Mouse (Mus musculus): Measurements from ENCODE around the gene Klhl3. TPM values are rescaled to one million over a fixed set of nuclear protein-coding genes. Genes with fewer than 3 reads are reported as not detected.
A peak's percentile ranks its signal among the peaks of the same experiment; 100 is the strongest.

Gene Klhl3
- polyA plus RNA-seq (2016; fragmentation: Nextera tagmentation; extraction: Ambion mirVana): 3.9 and 4.3 TPM in 2 replicates

- H3K4me3 ChIP-seq (replicated peaks): peak within 1 kb of the TSS; percentile 53
- H3K4me1 ChIP-seq: peaks cover 23% of the 10 kb centered on the region
- H3K9me3 ChIP-seq: no peaks in the 10 kb centered on the region
- peak within 1 kb of the TSS; percentile 85 for H3K4me2 ChIP-seq
- no peaks in the 10 kb centered on the region for H3K36me3 ChIP-seq (replicated peaks)
- whole genome bisulfite sequencing: under 1% methylated on average over 35 of the region's 35 CpGs
- peak within 1 kb of the TSS; percentile 84 for H3K27ac ChIP-seq
- 0 out of 2 replicates have a peak, but pooled peaks cover 8% of the 10 kb centered on the region for H3K27me3 ChIP-seq
- peak within 1 kb of the TSS; percentile 67 for H3K9ac ChIP-seq
- ATAC-seq (ENCODE audit: low FRiP score): peak; percentile 87
Observed at GRCm38 (mm10) chr13:58113061-58113900, at the start of gene Klhl3. Gene Klhl3, minus strand, starts transcription at chr13:58113592.

- no peaks in the 10 kb centered on the region for H3K27me3 ChIP-seq
- peaks cover 16% of the 10 kb centered on the region for H3K4me1 ChIP-seq
- H3K4me3 ChIP-seq (replicated peaks): no peak overlapping the region
- H3K4me2 ChIP-seq: no peak overlapping the region
- 94% methylated on average over 15 of the region's 15 CpGs for WGBS
- H3K27ac ChIP-seq: no peak overlapping the region
- H3K36me3 ChIP-seq (replicated peaks): peaks cover 43% of the 10 kb centered on the region
- no peak for ATAC-seq (ENCODE audit: low FRiP score)
- H3K9ac ChIP-seq: no peak overlapping the region
- H3K9me3 ChIP-seq: 0 out of 2 replicates have a peak, but pooled peaks cover 2% of the 10 kb centered on the region
Observed at GRCm38 (mm10) chr13:58160761-58161160, 47.4 kb upstream of the Klhl3 start.

- Histone ChIP-seq H3K27ac (peak overlapping the region; percentile 54), H3K4me1 (peaks cover 16% of the 10 kb centered on the region), H3K4me3 (replicated peaks) (peak overlapping the region; percentile 86), H3K36me3 (replicated peaks) (peaks cover 32% of the 10 kb centered on the region), H3K4me2 (peak overlapping the region; percentile 94), H3K9me3 (0 out of 2 replicates have a peak, but pooled peaks cover 2% of the 10 kb centered on the region), H3K9ac (peak overlapping the region; percentile 82), H3K27me3 (no peaks in the 10 kb centered on the region)
- 12% methylated on average over 16 of the region's 16 CpGs for WGBS
- ATAC-seq (ENCODE audit: low FRiP score): peak; percentile 72
Observed at GRCm38 (mm10) chr13:58158099-58158912, 44.9 kb upstream of the Klhl3 start.

GRCm38 (mm10) chr13:58157447-58158098, 44.2 kb upstream of the Klhl3 start, which contains the start of gene Idnk:
Gene Idnk, plus strand, starts transcription at chr13:58157649.
- Histone ChIP-seq H3K4me1 (peaks cover 16% of the 10 kb centered on the region), H3K27ac (peak within 1 kb of the TSS; percentile 54), H3K9ac (peak within 1 kb of the TSS; percentile 82), H3K4me2 (peak within 1 kb of the TSS; percentile 94), H3K9me3 (0 out of 2 replicates have a peak, but pooled peaks cover 2% of the 10 kb centered on the region), H3K27me3 (no peaks in the 10 kb centered on the region), H3K4me3 (replicated peaks) (peak within 1 kb of the TSS; percentile 86), H3K36me3 (replicated peaks) (peaks cover 27% of the 10 kb centered on the region)
- ATAC-seq (ENCODE audit: low FRiP score): peak; percentile 91
- WGBS: under 1% methylated on average over 30 of the region's 30 CpGs

- Histone ChIP-seq H3K27ac (no peak overlapping the region), H3K4me2 (peak overlapping the region; percentile 94)
- 27% methylated on average over 8 of the region's 8 CpGs for WGBS
Observed at GRCm38 (mm10) chr13:58157036-58157435, 43.6 kb upstream of the Klhl3 start.

GRCm38 (mm10) chr13:58156031-58156430, 42.6 kb upstream of the Klhl3 start:
- WGBS: 81% methylated on average over 2 of the region's 2 CpGs

More at GRCm38 (mm10) chr13:58157036-58157435, 43.6 kb upstream of the Klhl3 start:
- Histone ChIP-seq H3K9me3 (0 out of 2 replicates have a peak, but pooled peaks cover 2% of the 10 kb centered on the region), H3K36me3 (replicated peaks) (peaks cover 23% of the 10 kb centered on the region), H3K27me3 (no peaks in the 10 kb centered on the region), H3K4me1 (peaks cover 16% of the 10 kb centered on the region), H3K4me3 (replicated peaks) (peak overlapping the region; percentile 86), H3K9ac (peak overlapping the region; percentile 82)
- ATAC-seq (ENCODE audit: low FRiP score): no peak

GRCm38 (mm10) chr13:58150442-58150841, 37.0 kb upstream of the Klhl3 start:
- 82% methylated on average over 11 of the region's 11 CpGs for WGBS
- H3K9ac ChIP-seq: no peak overlapping the region
- H3K36me3 ChIP-seq (replicated peaks): no peaks in the 10 kb centered on the region
- peaks cover 12% of the 10 kb centered on the region for H3K4me1 ChIP-seq
- no peak overlapping the region for H3K4me3 ChIP-seq (replicated peaks)
- H3K27ac ChIP-seq: no peak overlapping the region
- H3K4me2 ChIP-seq: no peak overlapping the region
- ATAC-seq (ENCODE audit: low FRiP score): no peak
- H3K9me3 ChIP-seq: no peaks in the 10 kb centered on the region
- H3K27me3 ChIP-seq: no peaks in the 10 kb centered on the region

More at GRCm38 (mm10) chr13:58156031-58156430, 42.6 kb upstream of the Klhl3 start:
- H3K9ac ChIP-seq: no peak overlapping the region
- H3K4me1 ChIP-seq: peaks cover 16% of the 10 kb centered on the region
- H3K4me3 ChIP-seq (replicated peaks): no peak overlapping the region
- no peak for ATAC-seq (ENCODE audit: low FRiP score)
- H3K9me3 ChIP-seq: no peaks in the 10 kb centered on the region
- H3K36me3 ChIP-seq (replicated peaks): peaks cover 13% of the 10 kb centered on the region
- H3K27ac ChIP-seq: no peak overlapping the region
- no peak overlapping the region for H3K4me2 ChIP-seq
- no peaks in the 10 kb centered on the region for H3K27me3 ChIP-seq

- no peaks in the 10 kb centered on the region for H3K27me3 ChIP-seq
- 88% methylated on average over 3 of the region's 3 CpGs for WGBS
Observed at GRCm38 (mm10) chr13:58149629-58150028, 36.2 kb upstream of the Klhl3 start.

GRCm38 (mm10) chr13:58149033-58149558, 35.7 kb upstream of the Klhl3 start:
- Histone ChIP-seq H3K27ac (no peak overlapping the region), H3K36me3 (replicated peaks) (no peaks in the 10 kb centered on the region), H3K27me3 (no peaks in the 10 kb centered on the region), H3K4me3 (replicated peaks) (peak overlapping the region; percentile 39), H3K4me2 (peak overlapping the region; percentile 68), H3K9me3 (no peaks in the 10 kb centered on the region), H3K4me1 (peaks cover 12% of the 10 kb centered on the region), H3K9ac (no peak overlapping the region)
- 56% methylated on average over 5 of the region's 5 CpGs for WGBS
- ATAC-seq (ENCODE audit: low FRiP score): peak; percentile 63; the same call in 1 of the 2 replicates

More at GRCm38 (mm10) chr13:58149629-58150028, 36.2 kb upstream of the Klhl3 start:
- no peak overlapping the region for H3K4me2 ChIP-seq
- peaks cover 12% of the 10 kb centered on the region for H3K4me1 ChIP-seq
- no peak for ATAC-seq (ENCODE audit: low FRiP score)
- H3K9me3 ChIP-seq: no peaks in the 10 kb centered on the region
- H3K27ac ChIP-seq: no peak overlapping the region
- no peak overlapping the region for H3K9ac ChIP-seq
- no peak overlapping the region for H3K4me3 ChIP-seq (replicated peaks)
- H3K36me3 ChIP-seq (replicated peaks): no peaks in the 10 kb centered on the region

GRCm38 (mm10) chr13:58148256-58148831, 35.0 kb upstream of the Klhl3 start:
- Histone ChIP-seq H3K9ac (0 out of 2 replicates have a peak overlapping the region, but pooled peaks have one; percentile 25), H3K36me3 (replicated peaks) (no peaks in the 10 kb centered on the region), H3K9me3 (no peaks in the 10 kb centered on the region), H3K4me3 (replicated peaks) (peak overlapping the region; percentile 39), H3K4me2 (peak overlapping the region; percentile 68), H3K27me3 (no peaks in the 10 kb centered on the region), H3K4me1 (peaks cover 12% of the 10 kb centered on the region), H3K27ac (0 out of 2 replicates have a peak overlapping the region, but pooled peaks have one; percentile 54)
- WGBS: under 1% methylated on average over 17 of the region's 17 CpGs
- peak; percentile 83 for ATAC-seq (ENCODE audit: low FRiP score)

- 81% methylated on average over 1 of the region's 1 CpGs for WGBS
- Histone ChIP-seq H3K27me3 (no peaks in the 10 kb centered on the region), H3K27ac (no peak overlapping the region), H3K36me3 (replicated peaks) (no peaks in the 10 kb centered on the region), H3K9me3 (no peaks in the 10 kb centered on the region), H3K9ac (no peak overlapping the region), H3K4me2 (no peak overlapping the region), H3K4me3 (replicated peaks) (no peak overlapping the region), H3K4me1 (peaks cover 12% of the 10 kb centered on the region)
- ATAC-seq (ENCODE audit: low FRiP score): no peak
Observed at GRCm38 (mm10) chr13:58147760-58148159, 34.4 kb upstream of the Klhl3 start.
